Mouse (Mus musculus): ENCODE results near the gene Tmem92. TPM values are rescaled to one million over a fixed set of nuclear protein-coding genes. Genes with fewer than 3 reads are reported as not detected.

Gene Tmem92
- not detected for polyA plus RNA-seq (2014; fragmentation: Illumina TruSeq; extraction: RNeasy Lipid Tissue Mini Kit (QIAGEN cat#74804); ENCODE audit: low read depth, low replicate concordance)

GRCm38 (mm10) chr11:94782603-94783002, at the start of gene Tmem92:
Tmem92 (minus strand) TSS chr11:94782703.

GRCm38 (mm10) chr11:94741732-94742272, 40.7 kb downstream of the Tmem92 start, which contains the start of gene Cdc34b:
Cdc34b (plus strand) TSS chr11:94741782.

Other genes starting within 250 kb of the Tmem92 start
- gene Rsad1, start 233.4 kb downstream of the Tmem92 start, polyA plus RNA-seq (2014; fragmentation: Illumina TruSeq; extraction: RNeasy Lipid Tissue Mini Kit (QIAGEN cat#74804); ENCODE audit: low read depth, low replicate concordance): 8.5 TPM
- gene Chad, start 217.7 kb downstream of the Tmem92 start, polyA plus RNA-seq (2014; fragmentation: Illumina TruSeq; extraction: RNeasy Lipid Tissue Mini Kit (QIAGEN cat#74804); ENCODE audit: low read depth, low replicate concordance): 3.3 TPM
- 24.4 TPM for gene Acsf2, start 180.8 kb downstream of the Tmem92 start, polyA plus RNA-seq (2014; fragmentation: Illumina TruSeq; extraction: RNeasy Lipid Tissue Mini Kit (QIAGEN cat#74804); ENCODE audit: low read depth, low replicate concordance)
- gene Lrrc59, start 152.9 kb downstream of the Tmem92 start, polyA plus RNA-seq (2014; fragmentation: Illumina TruSeq; extraction: RNeasy Lipid Tissue Mini Kit (QIAGEN cat#74804); ENCODE audit: low read depth, low replicate concordance): 32.7 TPM
- gene Mrpl27, start 128.9 kb downstream of the Tmem92 start, polyA plus RNA-seq (2014; fragmentation: Illumina TruSeq; extraction: RNeasy Lipid Tissue Mini Kit (QIAGEN cat#74804); ENCODE audit: low read depth, low replicate concordance): 77.7 TPM
- not detected for gene Eme1, start 128.7 kb downstream of the Tmem92 start, polyA plus RNA-seq (2014; fragmentation: Illumina TruSeq; extraction: RNeasy Lipid Tissue Mini Kit (QIAGEN cat#74804); ENCODE audit: low read depth, low replicate concordance)
- gene Xylt2, start 105.2 kb downstream of the Tmem92 start, polyA plus RNA-seq (2014; fragmentation: Illumina TruSeq; extraction: RNeasy Lipid Tissue Mini Kit (QIAGEN cat#74804); ENCODE audit: low read depth, low replicate concordance): 8.4 TPM
- not detected for gene Gm11541, start 78.2 kb downstream of the Tmem92 start, polyA plus RNA-seq (2014; fragmentation: Illumina TruSeq; extraction: RNeasy Lipid Tissue Mini Kit (QIAGEN cat#74804); ENCODE audit: low read depth, low replicate concordance)
- gene Cdc34b, start 40.9 kb downstream of the Tmem92 start, polyA plus RNA-seq (2014; fragmentation: Illumina TruSeq; extraction: RNeasy Lipid Tissue Mini Kit (QIAGEN cat#74804); ENCODE audit: low read depth, low replicate concordance): not detected
- gene Col1a1, start 153.5 kb upstream of the Tmem92 start, polyA plus RNA-seq (2014; fragmentation: Illumina TruSeq; extraction: RNeasy Lipid Tissue Mini Kit (QIAGEN cat#74804); ENCODE audit: low read depth, low replicate concordance): 35.8 TPM
- not detected for gene Hils1, start 184.9 kb upstream of the Tmem92 start, polyA plus RNA-seq (2014; fragmentation: Illumina TruSeq; extraction: RNeasy Lipid Tissue Mini Kit (QIAGEN cat#74804); ENCODE audit: low read depth, low replicate concordance)
- gene Sgca, start 193.6 kb upstream of the Tmem92 start, polyA plus RNA-seq (2014; fragmentation: Illumina TruSeq; extraction: RNeasy Lipid Tissue Mini Kit (QIAGEN cat#74804); ENCODE audit: low read depth, low replicate concordance): 187 TPM
- gene Ppp1r9b, start 208.3 kb upstream of the Tmem92 start, polyA plus RNA-seq (2014; fragmentation: Illumina TruSeq; extraction: RNeasy Lipid Tissue Mini Kit (QIAGEN cat#74804); ENCODE audit: low read depth, low replicate concordance): 27.9 TPM
- 2.5 TPM for gene Samd14, start 227.2 kb upstream of the Tmem92 start, polyA plus RNA-seq (2014; fragmentation: Illumina TruSeq; extraction: RNeasy Lipid Tissue Mini Kit (QIAGEN cat#74804); ENCODE audit: low read depth, low replicate concordance)